Mouse (Mus musculus) liver, embryonic 16.5 days (tissue): ENCODE data around the gene Adssl1. TPM values are rescaled to one million over a fixed set of nuclear protein-coding genes. Genes with fewer than 3 reads are reported as not detected.
A peak's percentile ranks its signal among the peaks of the same experiment; 100 is the strongest.

Experiments used
- ATAC-seq: fragments of 200-750 bp; cut with Nextera tagmentation; 2 replicates; pipeline ENCODE4 v1.8.0; 2017; ENCODE audit warnings: low read depth, mild to moderate bottlenecking, moderate number of reproducible peaks, moderate library complexity
- H3K27ac ChIP-seq: fragments of 300-500 bp; sonication (generic); 2 replicates; pipeline ENCODE4 v1.5.1; 2014; ENCODE audit warnings: mild to moderate bottlenecking, low read length
- H3K27me3 ChIP-seq: fragments of 300-500 bp; sonication (generic); 2 replicates; pipeline ENCODE4 v1.6.1; 2014; ENCODE audit warnings: low read depth, low read length, mixed read lengths; ENCODE audit not compliant: control insufficient read depth, insufficient read depth
- H3K36me3 ChIP-seq: fragments of 300-500 bp; sonication (generic); 2 replicates; pipeline ENCODE4 v1.6.1; 2014; ENCODE audit warnings: mild to moderate bottlenecking; ENCODE audit not compliant: control insufficient read depth, insufficient read depth
- H3K4me1 ChIP-seq: fragments of 300-500 bp; sonication (generic); 2 replicates; pipeline ENCODE4 v1.6.1; 2014; ENCODE audit warnings: low read depth, low read length, mixed read lengths; ENCODE audit not compliant: control insufficient read depth
- H3K4me2 ChIP-seq: fragments of 300-500 bp; sonication (generic); 2 replicates; pipeline ENCODE4 v1.6.1; 2014; ENCODE audit warnings: low read depth, low read length, mixed read lengths
- H3K4me3 ChIP-seq: fragments of 300-500 bp; sonication (generic); 2 replicates; pipeline ENCODE4 v1.5.1; 2014; ENCODE audit warnings: low read depth, mild to moderate bottlenecking, low read length
- H3K9ac ChIP-seq: fragments of 300-500 bp; sonication (generic); 2 replicates; pipeline ENCODE4 v1.6.1; 2014; ENCODE audit warnings: low read depth, low read length
- H3K9me3 ChIP-seq: fragments of 300-500 bp; sonication (generic); replicated peaks from 2 replicates; pipeline ENCODE4 v1.6.1; 2016; ENCODE audit warnings: low read length; ENCODE audit not compliant: control insufficient read depth
- WGBS: fragments of 180-500 bp; shearing (Covaris S2); extraction: QIAGEN DNeasy Blood & Tissue Kit; methylation state at CpG from one replicate; pipeline ENCODE4 v1.1.7; 2014; ENCODE audit not compliant: insufficient replicate concordance; 5-methylcytosine and 5-hydroxymethylcytosine counted together
- polyA plus RNA-seq: library from polyadenylated mRNA; unstranded; fragments of >200 nt; fragmentation: Nextera tagmentation; extraction: Ambion mirVana; gene quantifications from 2 replicates; pipeline ENCODE4 v1.2.1, GENCODE M21; 2015

Adssl1 gene
- polyA plus RNA-seq, 1 experiment from 2014 or later, result 14.0 TPM

GRCm38 (mm10) chr12:112609031-112609430 is 10.8 kb upstream of the Adssl1 start:
- no peaks in the 10 kb centered on the region; the same call in 1 of the 2 replicates for H3K36me3 ChIP-seq
- no peak overlapping the region for H3K4me2 ChIP-seq
- no peak overlapping the region for H3K4me3 ChIP-seq
- H3K9me3 ChIP-seq, result no peaks in the 10 kb centered on the region
- no peak overlapping the region for H3K27ac ChIP-seq
- H3K4me1 ChIP-seq, result no peaks in the 10 kb centered on the region
- ATAC-seq, result no peak
- no peaks in the 10 kb centered on the region for H3K27me3 ChIP-seq
- WGBS, result 70% methylated on average over 10 of the region's 10 CpGs
- H3K9ac ChIP-seq, result no peak overlapping the region

- H3K9me3 ChIP-seq, result no peaks in the 10 kb centered on the region
- H3K36me3 ChIP-seq, result no peaks in the 10 kb centered on the region
- H3K27me3 ChIP-seq, result peaks cover 16% of the 10 kb centered on the region
- peaks cover 11% of the 10 kb centered on the region for H3K4me1 ChIP-seq
- no peak for ATAC-seq
- H3K9ac ChIP-seq, result no peak overlapping the region
- H3K27ac ChIP-seq, result peak overlapping the region; percentile 19; the same call in 1 of the 2 replicates
- H3K4me3 ChIP-seq, result no peak overlapping the region
- H3K4me2 ChIP-seq, result no peak overlapping the region
- WGBS, result 56% methylated on average over 9 of the region's 9 CpGs
These were observed 3.2 kb upstream of the Adssl1 start for GRCm38 (mm10) chr12:112616668-112617067.

- Histone ChIP-seq H3K4me1 (peaks cover 11% of the 10 kb centered on the region), H3K36me3 (no peaks in the 10 kb centered on the region), H3K27ac (peak overlapping the region; percentile 50), H3K9me3 (no peaks in the 10 kb centered on the region), H3K4me2 (no peak overlapping the region), H3K9ac (no peak overlapping the region), H3K4me3 (no peak overlapping the region), H3K27me3 (peaks cover 16% of the 10 kb centered on the region)
- WGBS, result 38% methylated on average over 11 of the region's 11 CpGs
- ATAC-seq, result peak; percentile 9; the same call in 1 of the 2 replicates
These were observed 2.7 kb upstream of the Adssl1 start for GRCm38 (mm10) chr12:112617184-112617583.

GRCm38 (mm10) chr12:112617898-112618380 is 1.9 kb upstream of the Adssl1 start:
- Histone ChIP-seq H3K27me3 (peaks cover 16% of the 10 kb centered on the region), H3K27ac (peak overlapping the region; percentile 50; the same call in 1 of the 2 replicates), H3K4me3 (no peak overlapping the region), H3K36me3 (no peaks in the 10 kb centered on the region), H3K4me2 (no peak overlapping the region), H3K9me3 (no peaks in the 10 kb centered on the region), H3K4me1 (peaks cover 11% of the 10 kb centered on the region), H3K9ac (no peak overlapping the region)
- peak; percentile 30 for ATAC-seq
- WGBS, result 7% methylated on average over 8 of the region's 8 CpGs

GRCm38 (mm10) chr12:112618981-112619685 is 712 bp upstream of the Adssl1 start:
- Histone ChIP-seq H3K4me3 (peak overlapping the region; percentile 60), H3K4me1 (peaks cover 11% of the 10 kb centered on the region), H3K9ac (peak overlapping the region; percentile 68), H3K27ac (peak overlapping the region; percentile 61), H3K36me3 (no peaks in the 10 kb centered on the region), H3K27me3 (peaks cover 16% of the 10 kb centered on the region), H3K9me3 (no peaks in the 10 kb centered on the region), H3K4me2 (peak overlapping the region; percentile 76)
- no peak for ATAC-seq
- WGBS, result 17% methylated on average over 13 of the region's 13 CpGs

- Histone ChIP-seq H3K4me2 (peak overlapping the region; percentile 76), H3K4me3 (peak overlapping the region; percentile 60), H3K36me3 (no peaks in the 10 kb centered on the region), H3K9ac (peak overlapping the region; percentile 68), H3K4me1 (peaks cover 11% of the 10 kb centered on the region), H3K9me3 (no peaks in the 10 kb centered on the region), H3K27ac (peak overlapping the region; percentile 61), H3K27me3 (peaks cover 16% of the 10 kb centered on the region)
- 12% methylated on average over 15 of the region's 16 CpGs for WGBS
- ATAC-seq, result no peak
These were observed 663 bp downstream of the Adssl1 start for GRCm38 (mm10) chr12:112620354-112621061.

- no peaks in the 10 kb centered on the region for H3K36me3 ChIP-seq
- H3K27ac ChIP-seq, result no peak overlapping the region
- H3K9ac ChIP-seq, result no peak overlapping the region
- H3K27me3 ChIP-seq, result peaks cover 16% of the 10 kb centered on the region
- 46% methylated on average over 3 of the region's 3 CpGs for WGBS
- no peaks in the 10 kb centered on the region for H3K9me3 ChIP-seq
- 0 out of 2 replicates have a peak overlapping the region, but pooled peaks have one; percentile 3 for H3K4me2 ChIP-seq
- H3K4me1 ChIP-seq, result peaks cover 11% of the 10 kb centered on the region
- no peak for ATAC-seq
- no peak overlapping the region for H3K4me3 ChIP-seq
These were observed 2.1 kb downstream of the Adssl1 start for GRCm38 (mm10) chr12:112621900-112622299.

- peaks cover 16% of the 10 kb centered on the region for H3K27me3 ChIP-seq
- H3K9me3 ChIP-seq, result no peaks in the 10 kb centered on the region
- no peaks in the 10 kb centered on the region for H3K36me3 ChIP-seq
- no peak overlapping the region for H3K4me3 ChIP-seq
- no peak overlapping the region for H3K9ac ChIP-seq
- peak; percentile 20; the same call in 1 of the 2 replicates for ATAC-seq
- H3K27ac ChIP-seq, result no peak overlapping the region
- peaks cover 8% of the 10 kb centered on the region for H3K4me1 ChIP-seq
- 19% methylated on average over 2 of the region's 2 CpGs for WGBS
- no peak overlapping the region for H3K4me2 ChIP-seq
These were observed 3.9 kb downstream of the Adssl1 start for GRCm38 (mm10) chr12:112623742-112624141.

- no peak overlapping the region for H3K9ac ChIP-seq
- H3K4me2 ChIP-seq, result no peak overlapping the region
- H3K4me3 ChIP-seq, result no peak overlapping the region
- peaks cover 6% of the 10 kb centered on the region for H3K27me3 ChIP-seq
- peaks cover 15% of the 10 kb centered on the region for H3K4me1 ChIP-seq
- no peak overlapping the region for H3K27ac ChIP-seq
- ATAC-seq, result no peak
- 69% methylated on average over 4 of the region's 4 CpGs for WGBS
- H3K9me3 ChIP-seq, result no peaks in the 10 kb centered on the region
- no peaks in the 10 kb centered on the region for H3K36me3 ChIP-seq
These were observed 5.9 kb downstream of the Adssl1 start for GRCm38 (mm10) chr12:112625700-112626099.
